8 mouse cellular contexts compared by ENCODE assay signal in genomic region chr13:38037044-38037687, GRCm38 (mm10). TPM values are rescaled to one million over a fixed set of nuclear protein-coding genes. Genes with fewer than 3 reads are reported as not detected.
DNase-seq lines count a peak whose midpoint lies in the region; ATAC-seq lines count a peak whose summit lies in the region.

TSS of gene Cage1 (minus strand) at chr13:38037069.

- peak; percentile 99 for ATAC-seq in forebrain, embryonic 14.5 days
- ATAC-seq in neural tube, embryonic 15.5 days (ENCODE audit: low FRiP score) = peak; percentile 98

- peaks cover 10% of the 10 kb centered on the region for H3K4me1 ChIP-seq in forebrain, embryonic 14.5 days (ENCODE audit: control insufficient read depth, insufficient read depth, low read length)
- H3K4me1 ChIP-seq in neural tube, embryonic 15.5 days = peaks cover 24% of the 10 kb centered on the region

- H3K27ac ChIP-seq in forebrain, embryonic 14.5 days (ENCODE audit: low read depth, low read length) = peak within 1 kb of the TSS; percentile 64; the same call in 1 of the 2 replicates
- H3K27ac ChIP-seq in neural tube, embryonic 15.5 days (replicated peaks) = peak within 1 kb of the TSS; percentile 88

- H3K4me2 ChIP-seq in forebrain, embryonic 14.5 days (ENCODE audit: low read length) = peak within 1 kb of the TSS; percentile 88
- H3K4me2 ChIP-seq in neural tube, embryonic 15.5 days = peak within 1 kb of the TSS; percentile 95

- peak within 1 kb of the TSS; percentile 86 for H3K9ac ChIP-seq in forebrain, embryonic 14.5 days (ENCODE audit: low read length)
- H3K9ac ChIP-seq in neural tube, embryonic 15.5 days (replicated peaks) = peak within 1 kb of the TSS; percentile 77

- peak within 1 kb of the TSS; percentile 77 for H3K4me3 ChIP-seq in forebrain, embryonic 14.5 days (ENCODE audit: low read depth, low read length)
- peak within 1 kb of the TSS; percentile 86 for H3K4me3 ChIP-seq in neural tube, embryonic 15.5 days (replicated peaks)

- no peaks in the 10 kb centered on the region for H3K9me3 ChIP-seq in forebrain, embryonic 14.5 days (replicated peaks; ENCODE audit: control insufficient read depth, low read length)
- no peaks in the 10 kb centered on the region for H3K9me3 ChIP-seq in neural tube, embryonic 15.5 days (replicated peaks)

- intact Hi-C loops in heart, postnatal 14 days (cut with DNase I) = loop anchor here (2.0 to 5.0 kb wide), 2 partner anchors 42 to 605 kb away; partner anchors contain the start of gene Ssr1

- peak; percentile 98 for DNase-seq in ES-CJ7 (ENCODE audit: low read depth, low spot score)
- DNase-seq in cerebellum, adult 11 months = peak; percentile 95
- DNase-seq in forebrain, embryonic 14.5 days (ENCODE audit: low spot score) = peak; percentile 98
- DNase-seq in heart, postnatal 14 days = peak; percentile 94 to 96
- DNase-seq in layer of hippocampus, adult 11-12 months (ENCODE audit: low spot score) = peak; percentile 96
- peak; percentile 96 to 97 for DNase-seq in lung, adult 18-20 months
- DNase-seq in testis, postnatal 14 days (ENCODE audit: low spot score) = peak; percentile 96

- H3K36me3 ChIP-seq in forebrain, embryonic 14.5 days (ENCODE audit: control insufficient read depth, insufficient read depth, low read length) = peaks cover 20% of the 10 kb centered on the region
- H3K36me3 ChIP-seq in neural tube, embryonic 15.5 days = peaks cover 24% of the 10 kb centered on the region

- H3K27me3 ChIP-seq in forebrain, embryonic 14.5 days (replicated peaks; ENCODE audit: control insufficient read depth, insufficient read depth, low read length) = no peaks in the 10 kb centered on the region
- no peaks in the 10 kb centered on the region for H3K27me3 ChIP-seq in neural tube, embryonic 15.5 days (replicated peaks)

- WGBS in forebrain, embryonic 14.5 days = under 1% methylated on average over 47 of the region's 47 CpGs
- under 1% methylated on average over 47 of the region's 47 CpGs for WGBS in neural tube, embryonic 15.5 days

RNA-seq across cellular contexts. Expression of gene Cage1, which starts in this region (rescaled TPM):
- 1.3 and 1.8 TPM in 2 replicates for polyA plus RNA-seq in forebrain, embryonic 14.5 days (2014; fragmentation: Nextera tagmentation; extraction: Ambion mirVana)
- total RNA-seq in heart, postnatal 14 days (2021) = 1 to 10 TPM; 1.3 to 1.4 TPM
- polyA plus RNA-seq in neural tube, embryonic 15.5 days (2015; fragmentation: Nextera tagmentation; extraction: Ambion mirVana) = 2.0 and 2.6 TPM in 2 replicates

Comparison
In these comparisons a context has a peak if more than half of its experiments do, and no peak if none do; other contexts are left out.
1. Peak in every context shown above with its lines: DNase-seq, ATAC-seq, H3K4me3 ChIP-seq and H3K27ac ChIP-seq.